Mouse (Mus musculus) splenic B cell, adult 2 months (primary cell): ENCODE measurements around the gene Zbtb17.

ENCODE experiments used
- DNase-seq: peaks from one replicate; pipeline ENCODE4 v3.0.0-alpha.2; 2011; ENCODE audit warnings: low read depth, low spot score
- H3K27me3 ChIP-seq: 2 replicates; pipeline ENCODE4 v1.6.1; 2012; ENCODE audit warnings: mild to moderate bottlenecking, low read length, moderate library complexity, mixed read lengths; ENCODE audit not compliant: control insufficient read depth, poor library complexity, insufficient read depth, severe bottlenecking
- H3K36me3 ChIP-seq: 2 replicates; pipeline ENCODE4 v1.6.1; 2012; ENCODE audit warnings: mild to moderate bottlenecking, low read length, moderate library complexity, mixed read lengths; ENCODE audit not compliant: control insufficient read depth, poor library complexity, insufficient read depth, severe bottlenecking

Zbtb17 gene

GRCm38 (mm10) chr4:141461088-141461487 lies 16.6 kb downstream of the Zbtb17 start:
- peaks cover 7% of the 10 kb centered on the region for H3K36me3 ChIP-seq
- no peak for DNase-seq
- H3K27me3 ChIP-seq: no peaks in the 10 kb centered on the region

GRCm38 (mm10) chr4:141461576-141461975 lies 17.1 kb downstream of the Zbtb17 start:
- Histone ChIP-seq H3K36me3 (peaks cover 7% of the 10 kb centered on the region), H3K27me3 (no peaks in the 10 kb centered on the region)
- no peak for DNase-seq

GRCm38 (mm10) chr4:141463472-141463871 lies 19.0 kb downstream of the Zbtb17 start:
- Histone ChIP-seq H3K27me3 (no peaks in the 10 kb centered on the region), H3K36me3 (peaks cover 7% of the 10 kb centered on the region)
- DNase-seq: no peak

- DNase-seq: no peak
- H3K36me3 ChIP-seq: peaks cover 10% of the 10 kb centered on the region
- no peaks in the 10 kb centered on the region for H3K27me3 ChIP-seq
Measured at GRCm38 (mm10) chr4:141464722-141465121, 20.3 kb downstream of the Zbtb17 start.

GRCm38 (mm10) chr4:141465512-141466288 lies 21.2 kb downstream of the Zbtb17 start:
- no peaks in the 10 kb centered on the region for H3K27me3 ChIP-seq
- peaks cover 10% of the 10 kb centered on the region for H3K36me3 ChIP-seq
- DNase-seq: no peak

- Histone ChIP-seq H3K27me3 (no peaks in the 10 kb centered on the region), H3K36me3 (peaks cover 10% of the 10 kb centered on the region)
- no peak for DNase-seq
Measured at GRCm38 (mm10) chr4:141466289-141466795, 21.9 kb downstream of the Zbtb17 start.

GRCm38 (mm10) chr4:141466844-141467580 lies 22.6 kb downstream of the Zbtb17 start:
- Histone ChIP-seq H3K27me3 (no peaks in the 10 kb centered on the region), H3K36me3 (peaks cover 10% of the 10 kb centered on the region)
- DNase-seq: no peak

- H3K36me3 ChIP-seq: peaks cover 10% of the 10 kb centered on the region
- H3K27me3 ChIP-seq: no peaks in the 10 kb centered on the region
- no peak for DNase-seq
Measured at GRCm38 (mm10) chr4:141467581-141467927, 23.1 kb downstream of the Zbtb17 start.

- no peaks in the 10 kb centered on the region for H3K27me3 ChIP-seq
- no peak for DNase-seq
- H3K36me3 ChIP-seq: peaks cover 7% of the 10 kb centered on the region
Measured at GRCm38 (mm10) chr4:141468576-141468975, 24.1 kb downstream of the Zbtb17 start.

GRCm38 (mm10) chr4:141469343-141469742 lies 24.9 kb downstream of the Zbtb17 start:
- peaks cover 5% of the 10 kb centered on the region; the same call in 1 of the 2 replicates for H3K36me3 ChIP-seq
- DNase-seq: no peak
- no peaks in the 10 kb centered on the region for H3K27me3 ChIP-seq

GRCm38 (mm10) chr4:141471491-141471890 lies 27.0 kb downstream of the Zbtb17 start:
- peaks cover 3% of the 10 kb centered on the region for H3K36me3 ChIP-seq
- no peak for DNase-seq
- no peaks in the 10 kb centered on the region for H3K27me3 ChIP-seq

- DNase-seq: no peak
- Histone ChIP-seq H3K36me3 (peaks cover 6% of the 10 kb centered on the region), H3K27me3 (no peaks in the 10 kb centered on the region)
Measured at GRCm38 (mm10) chr4:141472641-141473321, 28.3 kb downstream of the Zbtb17 start.

GRCm38 (mm10) chr4:141474431-141474830 lies 30.0 kb downstream of the Zbtb17 start:
- Histone ChIP-seq H3K36me3 (peaks cover 3% of the 10 kb centered on the region), H3K27me3 (no peaks in the 10 kb centered on the region)
- no peak for DNase-seq

- H3K36me3 ChIP-seq: peaks cover 3% of the 10 kb centered on the region
- H3K27me3 ChIP-seq: no peaks in the 10 kb centered on the region
- peak; percentile 96 for DNase-seq
Measured at GRCm38 (mm10) chr4:141477681-141478102, 33.2 kb downstream of the Zbtb17 start.

- H3K27me3 ChIP-seq: no peaks in the 10 kb centered on the region
- no peak for DNase-seq
Measured at GRCm38 (mm10) chr4:141478225-141478624, 33.8 kb downstream of the Zbtb17 start.

More at GRCm38 (mm10) chr4:141478225-141478624, 33.8 kb downstream of the Zbtb17 start:
- H3K36me3 ChIP-seq: peaks cover 3% of the 10 kb centered on the region
